Mouse (Mus musculus) E14TG2a.4 (cell line): ENCODE data around the gene Aco1.

Experiments
- H3K27me3 ChIP-seq: 2 replicates; pipeline ENCODE4 v1.6.1; 2014; ENCODE audit warnings: low read length, control low read depth; ENCODE audit not compliant: insufficient read depth
- H3K36me3 ChIP-seq: 2 replicates; pipeline ENCODE4 v1.6.1; 2014; ENCODE audit warnings: low read length, control low read depth; ENCODE audit not compliant: insufficient read depth
- H3K4me1 ChIP-seq: replicated peaks from 2 replicates; pipeline ENCODE4 v1.6.1; 2014; ENCODE audit warnings: low read depth, low read length, control low read depth
- H3K4me3 ChIP-seq: replicated peaks from 2 replicates; pipeline ENCODE4 v1.5.1; 2014; ENCODE audit warnings: mild to moderate bottlenecking, low read length
- H3K9me3 ChIP-seq: 2 replicates; pipeline ENCODE4 v1.6.1; 2014; ENCODE audit warnings: low read length, control low read depth
- CTCF ChIP-seq: conservative IDR thresholded peaks from 2 replicates; pipeline ENCODE4 v1.5.1; 2014; ENCODE audit warnings: low read length
- NANOG ChIP-seq: IDR thresholded peaks from 2 replicates; pipeline ENCODE4 v1.6.1; 2014; ENCODE audit warnings: borderline replicate concordance, low read length, mixed read lengths
- POU5F1 ChIP-seq: IDR thresholded peaks from 2 replicates; pipeline ENCODE4 v1.6.1; 2014; ENCODE audit warnings: low read length, borderline replicate concordance

Aco1 gene

DNA sequence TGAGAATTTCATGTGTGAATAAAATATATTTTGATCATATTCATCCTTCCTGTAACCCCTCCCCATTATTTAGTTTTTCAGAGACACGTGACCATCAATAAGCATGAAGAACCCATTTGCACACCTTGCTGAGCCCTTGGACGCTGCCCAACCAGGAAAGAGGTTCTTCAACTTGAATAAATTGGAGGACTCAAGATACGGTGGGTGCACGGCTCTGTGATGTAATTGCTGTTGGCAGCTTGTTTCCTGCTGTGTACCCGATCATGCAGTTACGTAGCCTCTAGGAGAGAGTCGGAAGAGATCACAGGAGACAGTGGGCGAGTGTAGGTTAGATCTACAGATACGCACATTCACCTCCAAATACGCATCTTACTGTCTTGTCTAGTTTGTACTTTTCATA, 20.8 kb downstream of the Aco1 start:
- Histone ChIP-seq H3K36me3 (peaks cover 34% of the 10 kb centered on the region), H3K4me1 (no peaks in the 10 kb centered on the region), H3K27me3 (no peaks in the 10 kb centered on the region), H3K9me3 (peaks cover 12% of the 10 kb centered on the region), H3K4me3 (no peak overlapping the region)
- TF ChIP-seq POU5F1 (no peak), CTCF (no peak), NANOG (no peak)

- Histone ChIP-seq H3K4me3 (no peak overlapping the region), H3K36me3 (peaks cover 39% of the 10 kb centered on the region), H3K27me3 (peaks cover 8% of the 10 kb centered on the region), H3K9me3 (peaks cover 11% of the 10 kb centered on the region), H3K4me1 (peaks cover 20% of the 10 kb centered on the region)
- TF ChIP-seq POU5F1 (no peak), NANOG (no peak), CTCF (no peak)
Observed at GRCm38 (mm10) chr4:40171477-40171876, 28.6 kb downstream of the Aco1 start.

DNA sequence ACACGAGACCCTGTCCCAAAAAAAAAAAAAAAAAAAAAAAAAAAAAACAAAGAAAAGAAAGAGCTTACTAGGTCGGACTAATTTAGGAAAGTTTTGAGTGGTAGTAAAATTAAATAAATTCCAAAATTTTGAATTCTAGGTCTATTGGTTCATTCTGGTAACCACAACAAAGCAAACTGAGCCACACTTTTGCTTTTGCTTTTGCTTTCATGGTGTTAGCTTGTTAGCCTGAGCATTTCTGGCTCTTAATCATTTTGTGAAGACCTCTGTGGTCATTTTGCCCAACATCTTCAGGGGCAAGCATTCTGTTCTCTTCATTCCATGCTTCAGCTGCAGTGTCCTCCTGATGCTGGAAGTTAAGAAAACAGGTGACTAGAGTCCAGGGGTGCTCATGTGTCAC, 29.5 kb downstream of the Aco1 start:
- Histone ChIP-seq H3K4me3 (no peak overlapping the region), H3K9me3 (peaks cover 11% of the 10 kb centered on the region), H3K4me1 (peaks cover 20% of the 10 kb centered on the region), H3K27me3 (peaks cover 8% of the 10 kb centered on the region), H3K36me3 (peaks cover 35% of the 10 kb centered on the region)
- TF ChIP-seq NANOG (no peak), POU5F1 (no peak), CTCF (no peak)

DNA sequence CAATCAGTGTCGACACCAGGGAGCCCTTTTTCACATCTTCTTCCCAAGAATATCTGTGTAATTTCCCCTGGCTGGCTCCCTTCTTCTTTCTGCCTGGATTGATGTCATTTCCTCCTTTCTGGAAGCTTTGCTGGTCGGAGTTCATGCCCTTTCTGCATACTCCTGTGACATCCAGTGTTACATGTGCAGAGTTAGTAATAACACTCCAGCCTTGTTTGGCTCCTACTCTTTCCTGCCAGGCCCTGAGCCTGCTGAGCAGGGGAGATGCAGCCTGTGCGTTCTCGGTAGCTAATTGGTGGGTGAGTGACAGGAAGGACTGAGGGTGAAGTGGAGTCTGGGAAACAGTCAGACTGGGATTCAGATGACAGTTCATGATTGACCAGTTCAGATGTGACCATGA, 31.4 kb downstream of the Aco1 start:
- no peak overlapping the region for H3K4me3 ChIP-seq
- peaks cover 11% of the 10 kb centered on the region for H3K9me3 ChIP-seq
- H3K4me1 ChIP-seq = peaks cover 20% of the 10 kb centered on the region
- peaks cover 8% of the 10 kb centered on the region for H3K27me3 ChIP-seq
- no peak for TF ChIP-seq POU5F1
- no peak for TF ChIP-seq NANOG
- no peak for TF ChIP-seq CTCF
- H3K36me3 ChIP-seq = peaks cover 33% of the 10 kb centered on the region

- Histone ChIP-seq H3K9me3 (no peaks in the 10 kb centered on the region), H3K4me1 (peaks cover 37% of the 10 kb centered on the region), H3K4me3 (no peak overlapping the region), H3K27me3 (peaks cover 8% of the 10 kb centered on the region), H3K36me3 (peaks cover 52% of the 10 kb centered on the region)
- TF ChIP-seq CTCF (no peak), NANOG (no peak), POU5F1 (no peak)
Observed at GRCm38 (mm10) chr4:40178584-40178983, 35.7 kb downstream of the Aco1 start.

DNA sequence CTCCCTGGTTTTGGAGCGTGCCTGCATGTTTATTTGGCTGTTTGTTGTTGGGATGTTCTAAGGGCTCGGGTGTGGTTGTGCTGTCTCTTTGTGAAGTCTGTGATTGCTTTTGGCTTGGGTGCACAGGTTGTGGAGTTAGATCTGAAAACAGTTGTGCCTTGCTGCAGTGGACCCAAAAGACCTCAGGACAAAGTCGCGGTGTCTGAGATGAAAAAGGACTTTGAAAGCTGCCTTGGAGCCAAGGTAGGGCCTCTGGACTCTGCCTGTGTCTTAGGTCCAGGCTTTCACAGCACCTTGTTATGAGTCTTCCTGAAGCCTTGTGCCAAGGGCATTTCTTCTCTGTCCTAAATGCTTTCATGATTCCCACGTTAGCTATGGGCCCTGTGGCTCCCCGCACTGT, 37.2 kb downstream of the Aco1 start:
- no peak for TF ChIP-seq POU5F1
- no peak for TF ChIP-seq NANOG
- no peak for TF ChIP-seq CTCF
- no peaks in the 10 kb centered on the region for H3K9me3 ChIP-seq
- H3K27me3 ChIP-seq = peaks cover 8% of the 10 kb centered on the region
- no peak overlapping the region for H3K4me3 ChIP-seq
- peaks cover 33% of the 10 kb centered on the region for H3K4me1 ChIP-seq
- H3K36me3 ChIP-seq = peaks cover 66% of the 10 kb centered on the region

GRCm38 (mm10) chr4:40181681-40182080, 38.8 kb downstream of the Aco1 start:
- Histone ChIP-seq H3K9me3 (no peaks in the 10 kb centered on the region), H3K4me3 (no peak overlapping the region), H3K4me1 (peaks cover 18% of the 10 kb centered on the region), H3K27me3 (no peaks in the 10 kb centered on the region), H3K36me3 (peaks cover 77% of the 10 kb centered on the region)
- TF ChIP-seq CTCF (no peak), NANOG (no peak), POU5F1 (no peak)

DNA sequence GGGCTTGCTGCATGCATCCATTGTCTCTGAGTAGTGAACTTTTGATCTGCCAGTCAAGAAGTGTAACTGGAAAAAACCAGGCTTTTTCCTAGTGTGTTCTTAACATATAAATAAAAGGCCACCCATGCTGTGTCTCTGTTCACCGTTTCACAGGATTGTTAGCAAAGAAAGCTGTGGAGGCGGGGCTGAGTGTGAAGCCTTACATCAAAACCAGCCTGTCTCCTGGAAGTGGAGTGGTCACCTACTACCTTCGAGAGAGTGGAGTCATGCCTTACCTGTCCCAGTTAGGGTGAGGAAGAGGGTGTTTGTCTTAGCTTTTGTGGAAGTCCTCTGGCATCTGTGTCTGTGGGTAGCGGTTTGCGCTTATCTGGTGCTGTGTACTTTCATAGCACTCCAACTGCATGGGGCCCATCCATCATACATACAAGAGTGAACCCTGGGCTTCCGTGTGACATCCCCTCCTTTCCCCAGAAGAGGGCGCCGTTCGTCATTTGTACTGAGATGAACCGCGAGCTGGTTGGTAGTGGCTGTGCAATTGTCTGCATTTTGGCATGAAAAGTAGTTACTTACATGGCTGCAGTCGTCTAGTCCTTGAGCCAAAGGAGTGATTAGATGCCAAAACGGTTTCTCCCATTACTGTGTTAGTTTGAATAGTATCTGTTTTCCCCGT, 39.9 kb downstream of the Aco1 start:
- H3K9me3 ChIP-seq = no peaks in the 10 kb centered on the region
- no peak overlapping the region for H3K4me3 ChIP-seq
- peaks cover 84% of the 10 kb centered on the region for H3K36me3 ChIP-seq
- no peaks in the 10 kb centered on the region for H3K27me3 ChIP-seq
- no peak for TF ChIP-seq NANOG
- peak; percentile 70 for TF ChIP-seq CTCF
- peaks cover 21% of the 10 kb centered on the region for H3K4me1 ChIP-seq

DNA sequence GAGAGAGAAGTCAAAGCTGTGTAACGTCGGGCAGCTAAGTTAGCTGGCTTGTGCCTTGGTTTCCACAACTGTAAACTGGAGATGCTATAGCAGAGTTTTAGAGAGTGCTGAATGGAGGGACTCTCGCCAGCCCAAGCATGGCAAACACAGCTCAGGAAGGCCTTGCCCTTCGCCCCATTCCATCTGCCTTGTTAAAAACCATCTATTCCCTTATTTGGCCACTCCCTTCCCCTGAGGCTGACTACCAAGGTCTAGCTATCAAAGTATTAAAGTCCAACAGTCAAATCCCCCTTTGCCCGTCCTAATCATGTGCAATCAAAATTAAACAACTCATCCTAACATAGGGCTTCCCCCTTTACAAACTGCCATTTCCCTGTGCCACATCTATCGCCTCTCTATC, 40.9 kb downstream of the Aco1 start:
- H3K4me1 ChIP-seq = peaks cover 31% of the 10 kb centered on the region

More for the DNA sequence above, 40.9 kb downstream of the Aco1 start:
- no peak for TF ChIP-seq NANOG
- no peak for TF ChIP-seq POU5F1
- no peak for TF ChIP-seq CTCF
- Histone ChIP-seq H3K9me3 (no peaks in the 10 kb centered on the region), H3K27me3 (no peaks in the 10 kb centered on the region), H3K4me3 (no peak overlapping the region), H3K36me3 (peaks cover 86% of the 10 kb centered on the region)
